Mouse (Mus musculus): ENCODE data around the gene Speer4b. TPM values are rescaled to one million over a fixed set of nuclear protein-coding genes. Genes with fewer than 3 reads are reported as not detected.
A peak's percentile ranks its signal among the peaks of the same experiment; 100 is the strongest.
"Not testable (repeated sequence)": the region's sequence is repeated elsewhere in the genome, so short reads cannot be mapped to it uniquely, and the experiment has no call there.

Speer4b gene
- total RNA-seq (2012; rRNA removed): not detected in 2 replicates

DNA sequence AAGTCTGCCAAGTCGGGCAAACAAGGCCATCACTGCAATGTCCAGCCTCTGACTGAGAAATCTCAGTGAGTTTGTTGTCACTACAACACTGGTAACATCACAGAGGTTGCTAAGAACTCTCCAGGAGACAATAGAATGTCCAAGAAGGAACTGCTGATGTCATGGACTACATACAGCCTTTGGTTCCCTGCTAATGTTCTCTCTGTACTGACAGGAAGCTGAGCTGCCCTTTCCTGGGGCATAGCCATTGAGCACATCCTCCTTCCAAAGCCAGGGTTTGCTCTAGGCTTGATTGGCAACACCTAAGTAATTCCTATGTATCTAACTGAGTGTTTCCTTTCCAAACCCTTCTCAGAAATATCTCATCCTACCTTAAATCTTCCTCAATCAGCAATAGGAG is at the start of gene Speer4b:
Gene Speer4b, minus strand, starts transcription at position 101 of the 400 bp plus-strand sequence.
- H3K9me3 ChIP-seq (ENCODE audit: control insufficient read depth, insufficient read depth, low read depth, low read length); in situ Hi-C loops (cut with MboI; ENCODE audit: low sequenced_read_pairs in 2 of 2, unreplicated experiment in 2 of 2); H3K9ac ChIP-seq (ENCODE audit: insufficient read depth, low read depth, low read length, poor library complexity, severe bottlenecking): not testable (repeated sequence)

DNA sequence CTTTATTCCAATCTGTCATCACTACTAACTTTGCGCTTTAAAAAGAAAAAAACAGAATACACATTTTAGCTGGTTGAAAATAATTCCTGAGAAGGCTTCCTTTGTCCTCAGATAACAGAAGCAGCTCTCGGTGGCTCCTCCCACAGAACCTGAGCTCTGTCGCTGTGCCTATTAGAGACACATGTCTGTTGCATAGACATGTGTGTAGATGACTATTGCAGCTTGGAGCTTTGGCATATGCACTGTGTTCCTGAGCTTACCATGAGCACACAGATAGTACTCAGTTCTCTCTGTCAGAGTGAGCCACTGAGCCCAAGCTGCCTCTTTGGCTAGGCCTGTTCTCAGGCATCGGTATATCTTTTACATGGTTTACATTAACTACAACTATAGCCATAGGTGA is 48.1 kb upstream of the Speer4b start:
- H3K9me3 ChIP-seq (ENCODE audit: control insufficient read depth, insufficient read depth, low read depth, low read length): no peaks in the 10 kb centered on the region
- H3K36me3 ChIP-seq (ENCODE audit: control insufficient read depth, insufficient read depth, low read length, poor library complexity, severe bottlenecking): no peaks in the 10 kb centered on the region
- H3K9ac ChIP-seq (ENCODE audit: insufficient read depth, low read depth, low read length, poor library complexity, severe bottlenecking): no peak overlapping the region
- TF ChIP-seq MAFK (IDR thresholded peaks at IDR 0.05; ENCODE audit: insufficient read depth, low read depth, low read length) (no peak), HCFC1 (IDR thresholded peaks at IDR 0.05; ENCODE audit: borderline replicate concordance, insufficient read depth, low read length) (no peak), ZC3H11A (IDR thresholded peaks at IDR 0.05; ENCODE audit: borderline replicate concordance, low read depth, low read length) (no peak), ZNF384 (IDR thresholded peaks at IDR 0.05; ENCODE audit: low read depth, low read length) (no peak), CHD2 (IDR thresholded peaks at IDR 0.05; ENCODE audit: low read depth, low read length) (no peak)
- no peak for DNase-seq (ENCODE audit: low read depth, low spot score)
- H3K27ac ChIP-seq (ENCODE audit: insufficient read depth, low read depth, low read length, poor library complexity, severe bottlenecking): no peak overlapping the region
- in situ Hi-C loops (cut with MboI; ENCODE audit: low sequenced_read_pairs in 2 of 2, unreplicated experiment in 2 of 2): no loop called here
- no peak overlapping the region for H3K4me3 ChIP-seq (ENCODE audit: insufficient read depth in 1 of 2, low read depth in 1 of 2, low read length in 2 of 2, poor library complexity in 1 of 2, severe bottlenecking in 1 of 2)
- no peaks in the 10 kb centered on the region for H3K4me1 ChIP-seq (ENCODE audit: control insufficient read depth in 2 of 2, insufficient read depth in 2 of 2, low read length in 2 of 2, poor library complexity in 1 of 2)

More for the DNA sequence above, at the start of gene Speer4b:
- not testable (repeated sequence) for H3K27ac ChIP-seq (ENCODE audit: insufficient read depth, low read depth, low read length, poor library complexity, severe bottlenecking); H3K4me1 ChIP-seq (ENCODE audit: control insufficient read depth in 2 of 2, insufficient read depth in 2 of 2, low read length in 2 of 2, poor library complexity in 1 of 2); H3K4me3 ChIP-seq (ENCODE audit: insufficient read depth in 1 of 2, low read depth in 1 of 2, low read length in 2 of 2, poor library complexity in 1 of 2, severe bottlenecking in 1 of 2); DNase-seq (ENCODE audit: low read depth, low spot score); H3K36me3 ChIP-seq (ENCODE audit: control insufficient read depth, insufficient read depth, low read length, poor library complexity, severe bottlenecking)

DNA sequence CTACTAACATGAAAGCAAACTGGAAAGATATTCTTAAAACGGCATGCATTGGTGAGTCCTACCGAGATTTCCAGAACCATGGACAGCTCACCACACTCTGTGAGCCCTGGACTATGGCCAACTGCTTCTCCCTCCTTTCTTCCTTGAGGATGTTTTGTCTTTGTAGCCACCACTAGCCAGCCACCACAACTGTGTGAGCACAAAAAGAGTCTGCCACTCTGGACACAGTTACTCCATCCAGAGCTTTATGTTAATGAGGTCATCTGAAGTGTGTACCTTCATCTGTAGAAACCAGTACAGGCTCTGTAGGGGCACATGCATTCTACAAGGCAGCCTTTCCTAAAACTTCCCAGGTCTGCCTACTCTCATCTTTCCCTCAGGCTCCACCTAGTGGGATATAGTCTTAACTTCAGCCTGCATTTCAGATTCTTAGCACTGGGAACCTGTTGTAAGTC is 43.6 kb upstream of the Speer4b start:
- Histone ChIP-seq H3K4me1 (ENCODE audit: control insufficient read depth in 2 of 2, insufficient read depth in 2 of 2, low read length in 2 of 2, poor library complexity in 1 of 2) (no peaks in the 10 kb centered on the region), H3K27ac (ENCODE audit: insufficient read depth, low read depth, low read length, poor library complexity, severe bottlenecking) (no peak overlapping the region), H3K4me3 (ENCODE audit: insufficient read depth in 1 of 2, low read depth in 1 of 2, low read length in 2 of 2, poor library complexity in 1 of 2, severe bottlenecking in 1 of 2) (no peak overlapping the region), H3K36me3 (ENCODE audit: control insufficient read depth, insufficient read depth, low read length, poor library complexity, severe bottlenecking) (no peaks in the 10 kb centered on the region), H3K9ac (ENCODE audit: insufficient read depth, low read depth, low read length, poor library complexity, severe bottlenecking) (no peak overlapping the region), H3K9me3 (ENCODE audit: control insufficient read depth, insufficient read depth, low read depth, low read length) (no peaks in the 10 kb centered on the region)
- TF ChIP-seq MAFK (IDR thresholded peaks at IDR 0.05; ENCODE audit: insufficient read depth, low read depth, low read length): no peak
- no peak for TF ChIP-seq ZNF384 (IDR thresholded peaks at IDR 0.05; ENCODE audit: low read depth, low read length)
- TF ChIP-seq ZC3H11A (IDR thresholded peaks at IDR 0.05; ENCODE audit: borderline replicate concordance, low read depth, low read length): peak; percentile 41
- in situ Hi-C loops (cut with MboI; ENCODE audit: low sequenced_read_pairs in 2 of 2, unreplicated experiment in 2 of 2): no loop called here
- peak; percentile 70 for DNase-seq (ENCODE audit: low read depth, low spot score)

DNA sequence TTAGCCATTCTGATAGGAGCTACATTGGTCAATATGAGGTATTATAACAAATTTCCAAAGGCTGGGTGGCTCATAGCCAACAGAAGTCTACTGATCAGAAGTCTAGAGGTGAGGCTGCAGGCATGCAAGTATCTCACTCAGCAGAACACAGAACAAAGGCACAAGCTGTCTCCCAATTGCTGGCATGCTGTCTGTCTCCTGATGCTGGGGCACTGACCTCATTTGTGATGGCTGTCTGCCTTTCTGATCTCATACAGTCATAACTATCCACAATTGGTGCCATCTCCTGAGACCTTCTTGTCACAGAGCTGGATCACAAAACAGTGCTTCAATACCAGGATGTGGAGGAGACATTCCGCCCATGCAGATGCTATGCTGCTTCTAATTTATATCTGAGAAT is 25.7 kb upstream of the Speer4b start:
- DNase-seq (ENCODE audit: low read depth, low spot score): no peak
- Histone ChIP-seq H3K36me3 (ENCODE audit: control insufficient read depth, insufficient read depth, low read length, poor library complexity, severe bottlenecking) (no peaks in the 10 kb centered on the region), H3K27ac (ENCODE audit: insufficient read depth, low read depth, low read length, poor library complexity, severe bottlenecking) (no peak overlapping the region), H3K9ac (ENCODE audit: insufficient read depth, low read depth, low read length, poor library complexity, severe bottlenecking) (no peak overlapping the region), H3K4me3 (ENCODE audit: insufficient read depth in 1 of 2, low read depth in 1 of 2, low read length in 2 of 2, poor library complexity in 1 of 2, severe bottlenecking in 1 of 2) (no peak overlapping the region), H3K4me1 (ENCODE audit: control insufficient read depth in 2 of 2, insufficient read depth in 2 of 2, low read length in 2 of 2, poor library complexity in 1 of 2) (no peaks in the 10 kb centered on the region), H3K9me3 (ENCODE audit: control insufficient read depth, insufficient read depth, low read depth, low read length) (no peaks in the 10 kb centered on the region; the same call in 1 of the 2 replicates)
- no peak for TF ChIP-seq MAFK (IDR thresholded peaks at IDR 0.05; ENCODE audit: insufficient read depth, low read depth, low read length)
- TF ChIP-seq ZNF384 (IDR thresholded peaks at IDR 0.05; ENCODE audit: low read depth, low read length): no peak
- TF ChIP-seq CHD2 (IDR thresholded peaks at IDR 0.05; ENCODE audit: low read depth, low read length): no peak
- TF ChIP-seq ZC3H11A (IDR thresholded peaks at IDR 0.05; ENCODE audit: borderline replicate concordance, low read depth, low read length): no peak
- no peak for TF ChIP-seq HCFC1 (IDR thresholded peaks at IDR 0.05; ENCODE audit: borderline replicate concordance, insufficient read depth, low read length)
- in situ Hi-C loops (cut with MboI; ENCODE audit: low sequenced_read_pairs in 2 of 2, unreplicated experiment in 2 of 2): no loop called here

DNA sequence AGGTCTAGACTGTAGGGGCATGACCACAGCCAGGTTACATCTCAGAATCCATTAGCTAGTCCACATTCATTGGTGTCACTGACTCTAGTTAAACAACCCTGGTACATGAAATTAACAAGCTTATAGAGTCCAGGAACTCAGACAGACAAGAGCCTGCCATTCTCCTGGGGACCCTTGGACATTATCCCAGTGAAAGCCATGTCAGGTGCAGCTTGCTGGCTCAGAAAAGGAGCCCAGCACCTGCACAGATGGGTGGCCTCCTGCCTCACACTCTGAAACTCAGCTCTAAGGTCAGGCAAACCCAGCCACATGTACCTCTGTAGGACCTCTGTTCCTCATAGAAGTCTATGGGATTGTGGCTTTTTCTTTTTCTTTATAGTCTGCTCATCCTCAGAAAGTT is 17.5 kb upstream of the Speer4b start:
- Histone ChIP-seq H3K4me1 (ENCODE audit: control insufficient read depth in 2 of 2, insufficient read depth in 2 of 2, low read length in 2 of 2, poor library complexity in 1 of 2) (no peaks in the 10 kb centered on the region), H3K36me3 (ENCODE audit: control insufficient read depth, insufficient read depth, low read length, poor library complexity, severe bottlenecking) (no peaks in the 10 kb centered on the region), H3K27ac (ENCODE audit: insufficient read depth, low read depth, low read length, poor library complexity, severe bottlenecking) (no peak overlapping the region), H3K4me3 (ENCODE audit: insufficient read depth in 1 of 2, low read depth in 1 of 2, low read length in 2 of 2, poor library complexity in 1 of 2, severe bottlenecking in 1 of 2) (no peak overlapping the region), H3K9ac (ENCODE audit: insufficient read depth, low read depth, low read length, poor library complexity, severe bottlenecking) (no peak overlapping the region), H3K9me3 (ENCODE audit: control insufficient read depth, insufficient read depth, low read depth, low read length) (no peaks in the 10 kb centered on the region)
- DNase-seq (ENCODE audit: low read depth, low spot score): no peak
- in situ Hi-C loops (cut with MboI; ENCODE audit: low sequenced_read_pairs in 2 of 2, unreplicated experiment in 2 of 2): no loop called here
- TF ChIP-seq CHD2 (IDR thresholded peaks at IDR 0.05; ENCODE audit: low read depth, low read length): no peak
